Mouse (Mus musculus): ENCODE data around the gene 4930451I11Rik. TPM values are rescaled to one million over a fixed set of nuclear protein-coding genes. Genes with fewer than 3 reads are reported as not detected.

Gene 4930451I11Rik
- not detected in 2 replicates for polyA plus RNA-seq (2012)

DNA sequence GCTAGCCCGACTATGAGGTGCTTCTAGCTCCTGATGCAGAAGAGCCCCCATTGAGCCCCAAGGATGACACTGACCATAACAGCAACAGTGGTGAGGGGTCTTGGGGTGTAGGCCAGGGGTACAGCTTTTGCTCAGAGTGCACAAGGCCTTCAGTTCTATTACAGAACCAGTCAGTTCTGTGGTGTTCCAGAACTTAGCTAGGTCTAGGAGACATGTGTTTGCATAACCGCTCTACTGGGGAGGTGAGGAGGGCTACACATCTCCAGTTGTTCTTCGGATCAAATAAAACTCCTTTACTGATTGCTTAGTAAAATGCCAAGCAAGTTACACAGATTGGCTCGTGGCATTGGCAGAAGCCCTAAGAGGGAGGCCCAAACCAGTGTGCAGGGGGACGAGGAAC, at the start of gene 4930451I11Rik:
Gene 4930451I11Rik, minus strand, starts transcription at position 101 of the 400 bp plus-strand sequence.
- Histone ChIP-seq H3K9me3 (ENCODE audit: control insufficient read depth, low read length) (no peaks in the 10 kb centered on the region), H3K4me1 (ENCODE audit: control insufficient read depth) (peaks cover 8% of the 10 kb centered on the region), H3K36me3 (ENCODE audit: control insufficient read depth) (no peaks in the 10 kb centered on the region), H3K4me3 (replicated peaks) (peak within 1 kb of the TSS; percentile 48), H3K27me3 (ENCODE audit: control insufficient read depth) (peaks cover 31% of the 10 kb centered on the region)
- TF ChIP-seq GATA1 (IDR thresholded peaks at IDR 0.05; ENCODE audit: low read length) = no peak
- TF ChIP-seq TAL1 (IDR thresholded peaks at IDR 0.05; ENCODE audit: low read length) = no peak

- peaks cover 66% of the 10 kb centered on the region for H3K36me3 ChIP-seq (ENCODE audit: control insufficient read depth)
- no peaks in the 10 kb centered on the region for H3K27me3 ChIP-seq (ENCODE audit: control insufficient read depth)
- H3K4me3 ChIP-seq (replicated peaks) = no peak overlapping the region
- TF ChIP-seq GATA1 (IDR thresholded peaks at IDR 0.05; ENCODE audit: low read length) (no peak), TAL1 (IDR thresholded peaks at IDR 0.05; ENCODE audit: low read length) (no peak)
- H3K9me3 ChIP-seq (ENCODE audit: control insufficient read depth, low read length) = no peaks in the 10 kb centered on the region
- H3K4me1 ChIP-seq (ENCODE audit: control insufficient read depth) = peaks cover 45% of the 10 kb centered on the region
Observed at GRCm38 (mm10) chr7:126881040-126881439, 49.6 kb upstream of the 4930451I11Rik start.

- peaks cover 99% of the 10 kb centered on the region for H3K36me3 ChIP-seq (ENCODE audit: control insufficient read depth)
- no peak overlapping the region for H3K4me3 ChIP-seq (replicated peaks)
- H3K9me3 ChIP-seq (ENCODE audit: control insufficient read depth, low read length) = no peaks in the 10 kb centered on the region
- H3K27me3 ChIP-seq (ENCODE audit: control insufficient read depth) = no peaks in the 10 kb centered on the region
- TF ChIP-seq GATA1 (IDR thresholded peaks at IDR 0.05; ENCODE audit: low read length) (no peak), TAL1 (IDR thresholded peaks at IDR 0.05; ENCODE audit: low read length) (no peak)
- peaks cover 14% of the 10 kb centered on the region for H3K4me1 ChIP-seq (ENCODE audit: control insufficient read depth)
Observed at GRCm38 (mm10) chr7:126877239-126877638, 45.8 kb upstream of the 4930451I11Rik start.

- H3K4me1 ChIP-seq (ENCODE audit: control insufficient read depth) = peaks cover 3% of the 10 kb centered on the region
- no peaks in the 10 kb centered on the region for H3K27me3 ChIP-seq (ENCODE audit: control insufficient read depth)
- H3K9me3 ChIP-seq (ENCODE audit: control insufficient read depth, low read length) = no peaks in the 10 kb centered on the region
- H3K36me3 ChIP-seq (ENCODE audit: control insufficient read depth) = peaks cover 100% of the 10 kb centered on the region
- TF ChIP-seq GATA1 (IDR thresholded peaks at IDR 0.05; ENCODE audit: low read length) (no peak), TAL1 (IDR thresholded peaks at IDR 0.05; ENCODE audit: low read length) (no peak)
- no peak overlapping the region for H3K4me3 ChIP-seq (replicated peaks)
Observed at GRCm38 (mm10) chr7:126870520-126870891, 39.1 kb upstream of the 4930451I11Rik start.

GRCm38 (mm10) chr7:126869780-126870519, 38.5 kb upstream of the 4930451I11Rik start:
- Histone ChIP-seq H3K36me3 (ENCODE audit: control insufficient read depth) (peaks cover 100% of the 10 kb centered on the region), H3K4me1 (ENCODE audit: control insufficient read depth) (peaks cover 3% of the 10 kb centered on the region), H3K27me3 (ENCODE audit: control insufficient read depth) (no peaks in the 10 kb centered on the region), H3K4me3 (replicated peaks) (no peak overlapping the region), H3K9me3 (ENCODE audit: control insufficient read depth, low read length) (no peaks in the 10 kb centered on the region)
- TF ChIP-seq TAL1 (IDR thresholded peaks at IDR 0.05; ENCODE audit: low read length) (no peak), GATA1 (IDR thresholded peaks at IDR 0.05; ENCODE audit: low read length) (no peak)

GRCm38 (mm10) chr7:126868003-126868402, 36.6 kb upstream of the 4930451I11Rik start:
- TF ChIP-seq GATA1 (IDR thresholded peaks at IDR 0.05; ENCODE audit: low read length) (no peak), TAL1 (IDR thresholded peaks at IDR 0.05; ENCODE audit: low read length) (no peak)
- H3K36me3 ChIP-seq (ENCODE audit: control insufficient read depth) = peaks cover 100% of the 10 kb centered on the region

GRCm38 (mm10) chr7:126867534-126867933, 36.1 kb upstream of the 4930451I11Rik start:
- Histone ChIP-seq H3K27me3 (ENCODE audit: control insufficient read depth) (no peaks in the 10 kb centered on the region), H3K4me1 (ENCODE audit: control insufficient read depth) (peaks cover 26% of the 10 kb centered on the region), H3K36me3 (ENCODE audit: control insufficient read depth) (peaks cover 97% of the 10 kb centered on the region), H3K9me3 (ENCODE audit: control insufficient read depth, low read length) (peaks cover 3% of the 10 kb centered on the region; the same call in 1 of the 2 replicates), H3K4me3 (replicated peaks) (no peak overlapping the region)
- no peak for TF ChIP-seq TAL1 (IDR thresholded peaks at IDR 0.05; ENCODE audit: low read length)
- TF ChIP-seq GATA1 (IDR thresholded peaks at IDR 0.05; ENCODE audit: low read length) = no peak

More at GRCm38 (mm10) chr7:126868003-126868402, 36.6 kb upstream of the 4930451I11Rik start:
- Histone ChIP-seq H3K27me3 (ENCODE audit: control insufficient read depth) (no peaks in the 10 kb centered on the region), H3K9me3 (ENCODE audit: control insufficient read depth, low read length) (peaks cover 3% of the 10 kb centered on the region; the same call in 1 of the 2 replicates), H3K4me1 (ENCODE audit: control insufficient read depth) (peaks cover 21% of the 10 kb centered on the region), H3K4me3 (replicated peaks) (no peak overlapping the region)

- H3K4me1 ChIP-seq (ENCODE audit: control insufficient read depth) = peaks cover 38% of the 10 kb centered on the region
Observed at GRCm38 (mm10) chr7:126863791-126864190, 32.4 kb upstream of the 4930451I11Rik start.

DNA sequence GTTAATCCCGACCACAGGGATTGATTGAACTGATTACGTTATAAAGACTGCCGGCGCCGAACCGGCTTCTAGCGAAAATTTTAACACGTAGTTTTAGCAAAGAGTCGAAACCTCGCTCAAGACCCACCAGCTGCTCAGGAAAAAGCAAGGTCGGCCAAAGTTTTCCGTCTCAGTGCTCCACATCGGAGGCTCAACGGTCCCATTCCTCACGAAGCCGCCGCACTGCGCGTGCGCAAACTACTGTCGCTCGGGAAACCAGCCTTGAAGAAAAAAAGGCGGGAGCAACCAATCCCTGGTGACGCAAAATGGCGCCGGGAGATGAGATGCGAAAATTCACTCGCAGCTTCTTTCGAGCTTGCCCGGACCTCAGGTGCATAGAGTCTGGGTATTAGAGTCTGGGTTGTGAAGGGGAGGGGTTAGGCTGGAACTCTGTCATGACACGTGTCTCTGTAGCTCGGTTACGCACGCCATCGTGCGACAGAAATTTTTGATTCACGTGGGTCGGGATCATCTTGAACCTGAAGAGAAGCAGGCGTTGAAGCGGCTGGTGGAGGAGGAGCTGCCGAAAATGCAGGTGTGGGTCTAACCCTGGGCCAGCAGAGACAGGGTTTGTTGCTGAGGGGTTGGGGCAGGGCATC, 30.8 kb upstream of the 4930451I11Rik start, which contains the start of gene Ino80e:
Gene Ino80e, minus strand, starts transcription at position 231 of the 638 bp plus-strand sequence.
- Histone ChIP-seq H3K4me1 (ENCODE audit: control insufficient read depth) (peaks cover 43% of the 10 kb centered on the region), H3K4me3 (replicated peaks) (peak within 1 kb of the TSS; percentile 75), H3K36me3 (ENCODE audit: control insufficient read depth) (peaks cover 79% of the 10 kb centered on the region), H3K9me3 (ENCODE audit: control insufficient read depth, low read length) (peaks cover 3% of the 10 kb centered on the region; the same call in 1 of the 2 replicates), H3K27me3 (ENCODE audit: control insufficient read depth) (no peaks in the 10 kb centered on the region)
- TF ChIP-seq GATA1 (IDR thresholded peaks at IDR 0.05; ENCODE audit: low read length) = no peak
- no peak for TF ChIP-seq TAL1 (IDR thresholded peaks at IDR 0.05; ENCODE audit: low read length)

More at GRCm38 (mm10) chr7:126863791-126864190, 32.4 kb upstream of the 4930451I11Rik start:
- no peaks in the 10 kb centered on the region for H3K27me3 ChIP-seq (ENCODE audit: control insufficient read depth)
- TF ChIP-seq TAL1 (IDR thresholded peaks at IDR 0.05; ENCODE audit: low read length) (no peak), GATA1 (IDR thresholded peaks at IDR 0.05; ENCODE audit: low read length) (no peak)
- H3K36me3 ChIP-seq (ENCODE audit: control insufficient read depth) = peaks cover 79% of the 10 kb centered on the region
- peak overlapping the region; percentile 75 for H3K4me3 ChIP-seq (replicated peaks)
- peaks cover 3% of the 10 kb centered on the region; the same call in 1 of the 2 replicates for H3K9me3 ChIP-seq (ENCODE audit: control insufficient read depth, low read length)
